Mouse (Mus musculus) adrenal gland, adult 8-10 months (tissue): Measurements from ENCODE around the gene Atxn2. TPM values are rescaled to one million over a fixed set of nuclear protein-coding genes. Genes with fewer than 3 reads are reported as not detected.
"Not testable (repeated sequence)": the region's sequence is repeated elsewhere in the genome, so short reads cannot be mapped to it uniquely, and the experiment has no call there.

Experiments
- DNase-seq: peaks from one replicate; pipeline ENCODE4 v3.0.0; 2022
- total RNA-seq, 4 experiments: library from RNA; stranded (reverse); gene quantifications; 2 replicates each; pipeline ENCODE4 v1.2.4; 2022

Atxn2 gene
- total RNA-seq, 4 experiments from 2014 or later, result 177 to 211 (median 197) TPM

DNA sequence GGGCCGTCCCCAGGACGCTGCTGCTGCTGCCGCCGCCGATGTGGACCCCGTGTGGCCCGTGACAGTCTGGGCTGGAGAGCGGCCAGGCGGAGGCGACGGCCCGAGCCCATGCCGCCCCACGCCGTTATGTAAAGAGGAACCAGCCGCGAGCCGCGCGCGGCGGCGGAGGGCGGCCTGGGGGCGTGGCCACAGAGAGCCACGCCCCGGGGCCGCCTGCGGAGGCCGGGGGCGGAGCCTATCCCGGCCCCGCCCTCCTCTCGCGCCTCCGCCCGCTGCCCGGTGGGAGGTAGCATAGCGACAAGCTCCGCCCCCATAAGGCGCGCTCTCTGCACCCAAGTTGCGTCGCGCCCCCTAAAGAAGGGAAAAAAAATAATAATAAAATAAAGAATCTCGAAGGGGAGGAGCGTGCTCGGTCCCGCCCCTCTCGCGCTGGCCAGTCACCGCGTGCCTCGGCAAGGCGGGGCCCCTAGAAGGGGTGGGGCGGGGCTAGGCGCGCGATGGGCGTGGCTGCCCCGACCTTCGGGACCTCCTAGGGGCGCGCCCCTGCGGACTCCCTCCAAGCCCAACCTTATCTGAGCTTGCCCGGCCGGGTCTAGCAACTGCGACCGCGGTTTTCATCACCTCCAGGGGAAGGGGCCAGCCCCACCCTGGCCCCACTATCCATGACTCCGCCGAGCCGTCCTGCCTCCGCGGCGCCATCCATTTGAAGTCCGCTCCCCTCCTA, 125.7 kb downstream of the Atxn2 start:
- DNase-seq, result peak; percentile 91

DNA sequence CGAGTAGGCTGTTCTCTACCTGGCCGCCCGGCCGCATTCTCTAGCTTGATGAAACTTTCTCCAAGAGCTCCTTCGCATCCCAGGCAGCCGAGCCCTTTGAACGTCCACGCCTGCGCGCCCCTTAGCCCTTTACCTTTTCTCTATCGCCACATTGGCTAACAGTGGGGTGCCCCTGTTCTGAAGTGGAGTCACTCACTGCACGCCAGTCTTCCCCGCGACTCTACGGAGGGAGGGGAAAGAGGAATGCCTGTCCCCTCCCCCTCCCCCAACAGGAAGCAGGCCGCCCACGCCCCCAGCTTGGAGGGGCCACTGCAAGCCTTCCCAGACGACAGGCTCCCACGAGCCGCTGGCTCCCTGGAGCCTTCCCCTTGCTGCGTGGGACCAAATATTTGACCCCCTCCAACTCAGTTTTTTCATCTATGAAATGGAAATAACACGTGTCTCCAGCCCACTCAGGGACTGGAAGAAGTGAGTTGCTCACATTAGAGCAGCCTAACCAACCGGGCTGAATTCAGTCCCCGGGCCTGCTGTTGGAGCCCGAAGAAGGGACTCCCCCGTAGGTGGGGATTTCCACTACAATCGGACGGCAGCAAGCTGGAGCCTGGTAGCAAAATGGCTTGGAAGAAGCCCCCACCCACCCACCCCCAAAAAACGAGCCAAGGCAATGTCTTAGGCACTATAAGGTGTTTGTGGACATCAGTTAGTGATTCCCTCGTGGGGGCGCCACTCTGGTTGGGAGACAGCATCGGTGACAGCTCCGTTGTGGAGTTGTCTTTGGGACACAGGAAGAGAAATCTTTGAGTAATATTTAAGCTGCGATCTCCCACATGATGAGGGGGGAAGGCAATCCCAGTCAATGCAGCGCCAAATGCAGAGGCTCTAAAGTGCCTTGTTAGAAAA, 126.6 kb downstream of the Atxn2 start, which contains the start of gene Sh2b3:
Sh2b3 (minus strand) TSS at position 206 of the 900 bp plus-strand sequence.
- DNase-seq, result no peak

DNA sequence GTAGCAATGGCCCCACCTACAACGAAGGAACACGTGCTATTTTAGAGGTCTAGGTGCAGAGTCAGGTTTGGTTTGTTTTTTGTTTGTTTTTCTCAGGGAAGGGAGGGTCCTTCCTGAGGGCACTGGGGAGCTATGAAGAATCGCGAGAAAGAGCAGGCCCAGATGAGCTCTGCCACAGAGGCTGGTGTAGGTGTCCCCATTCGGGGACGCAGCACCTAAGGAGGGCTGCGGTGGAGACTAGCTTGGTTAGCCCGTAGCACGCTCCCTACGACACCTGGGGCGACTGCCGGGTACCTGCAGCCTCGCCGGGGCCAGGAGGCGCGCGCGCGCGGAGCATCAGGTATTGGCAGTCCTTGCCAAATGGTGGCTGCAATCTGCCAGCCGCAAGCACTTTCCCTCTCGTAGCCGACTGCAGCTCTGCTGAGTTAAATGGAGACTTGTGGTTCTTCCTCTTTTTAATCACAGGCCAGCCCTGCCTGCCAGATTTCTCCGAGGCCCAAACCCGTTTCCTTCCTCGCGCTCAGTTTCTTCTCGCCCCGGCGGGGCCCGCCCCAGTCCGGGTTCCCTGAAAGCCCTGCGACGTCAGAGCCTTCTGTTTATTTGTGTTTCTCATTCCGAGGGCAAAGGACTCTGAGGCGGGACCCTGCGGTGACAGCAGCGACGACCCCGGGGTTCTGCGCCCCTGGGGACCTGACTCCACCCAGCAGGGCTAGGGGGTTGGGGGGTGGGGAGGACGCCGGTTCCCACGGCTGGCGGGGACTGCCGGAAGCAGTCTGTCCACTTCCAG, 127.4 kb downstream of the Atxn2 start:
- DNase-seq, result no peak

DNA sequence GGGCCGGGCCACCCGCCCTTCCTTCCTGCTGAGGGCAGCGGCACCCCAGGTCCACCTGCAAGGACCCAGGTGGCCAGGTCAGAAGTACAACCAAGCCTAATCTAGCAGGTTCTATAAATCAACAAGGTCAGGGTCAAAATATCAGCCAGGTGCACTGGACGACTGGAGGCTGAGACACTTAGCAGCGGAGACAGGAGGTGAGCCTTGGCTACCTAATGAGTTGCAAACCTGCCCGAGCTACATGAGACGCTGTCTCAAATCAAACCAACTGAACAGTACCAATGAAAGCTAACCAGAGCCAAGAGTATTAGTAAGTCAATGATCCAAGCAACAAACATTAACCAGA, 128.0 kb downstream of the Atxn2 start:
- DNase-seq, result no peak

DNA sequence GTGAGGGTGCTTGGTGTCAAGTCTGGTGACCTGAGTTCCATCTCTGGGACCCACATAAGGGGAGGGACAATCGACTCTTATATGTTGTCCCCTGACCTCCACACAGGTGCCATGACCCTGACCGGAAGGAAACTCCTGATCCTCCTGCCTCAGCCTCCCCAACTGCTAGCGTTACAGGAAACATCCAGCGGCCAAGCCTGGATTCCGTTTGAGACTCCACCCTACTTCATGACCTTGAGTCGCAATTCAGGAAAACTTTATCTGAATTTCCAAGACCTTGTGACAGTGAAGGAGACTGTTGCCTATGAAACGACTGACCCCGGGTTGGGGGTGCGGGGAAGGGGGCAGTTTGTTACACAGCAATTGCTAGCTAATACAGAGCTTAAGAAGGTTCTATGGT, 130.4 kb downstream of the Atxn2 start:
- no peak for DNase-seq

DNA sequence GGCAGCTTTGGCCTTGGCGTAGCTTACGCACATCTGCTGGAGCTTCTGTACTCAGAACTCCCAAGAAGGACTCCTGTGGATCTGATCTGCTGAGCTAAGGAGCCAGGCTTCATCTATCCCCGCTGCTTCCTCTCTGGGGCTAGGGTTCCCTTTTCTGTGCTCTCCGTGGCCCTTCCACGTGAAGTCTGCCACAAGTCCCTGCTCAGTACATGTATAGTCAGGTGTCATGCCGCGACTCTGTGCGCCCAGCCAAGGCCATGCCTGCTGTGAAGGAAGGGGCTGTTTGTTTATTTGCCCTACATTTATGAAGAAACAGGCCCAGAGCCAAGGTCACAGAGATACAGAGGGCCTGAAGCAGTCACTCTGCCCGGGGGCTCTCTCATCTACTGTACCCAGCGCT, 130.8 kb downstream of the Atxn2 start:
- DNase-seq, result no peak

DNA sequence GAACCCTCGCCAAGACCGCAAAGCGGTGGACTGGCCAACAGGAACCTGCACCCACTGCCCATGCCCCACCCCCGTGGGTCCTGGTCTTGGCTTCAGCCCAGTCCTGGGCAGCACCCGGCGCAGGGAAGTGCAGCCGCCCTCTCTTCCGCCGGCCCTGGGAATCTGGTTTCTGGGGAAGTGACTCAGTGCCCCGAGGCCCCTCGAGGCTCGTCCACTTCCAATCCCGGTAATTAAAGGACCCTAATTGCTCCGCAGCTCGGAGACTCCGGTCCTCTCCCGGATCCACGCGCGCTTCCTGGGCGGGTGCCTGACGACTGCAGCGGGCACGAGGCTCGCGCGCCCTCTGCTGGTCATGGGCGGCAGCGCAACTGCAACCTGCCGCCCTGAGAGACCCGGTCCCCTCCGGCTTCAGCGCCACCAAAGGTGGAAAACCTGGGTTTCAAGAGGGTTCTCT, 131.6 kb downstream of the Atxn2 start:
- peak; percentile 72 for DNase-seq

DNA sequence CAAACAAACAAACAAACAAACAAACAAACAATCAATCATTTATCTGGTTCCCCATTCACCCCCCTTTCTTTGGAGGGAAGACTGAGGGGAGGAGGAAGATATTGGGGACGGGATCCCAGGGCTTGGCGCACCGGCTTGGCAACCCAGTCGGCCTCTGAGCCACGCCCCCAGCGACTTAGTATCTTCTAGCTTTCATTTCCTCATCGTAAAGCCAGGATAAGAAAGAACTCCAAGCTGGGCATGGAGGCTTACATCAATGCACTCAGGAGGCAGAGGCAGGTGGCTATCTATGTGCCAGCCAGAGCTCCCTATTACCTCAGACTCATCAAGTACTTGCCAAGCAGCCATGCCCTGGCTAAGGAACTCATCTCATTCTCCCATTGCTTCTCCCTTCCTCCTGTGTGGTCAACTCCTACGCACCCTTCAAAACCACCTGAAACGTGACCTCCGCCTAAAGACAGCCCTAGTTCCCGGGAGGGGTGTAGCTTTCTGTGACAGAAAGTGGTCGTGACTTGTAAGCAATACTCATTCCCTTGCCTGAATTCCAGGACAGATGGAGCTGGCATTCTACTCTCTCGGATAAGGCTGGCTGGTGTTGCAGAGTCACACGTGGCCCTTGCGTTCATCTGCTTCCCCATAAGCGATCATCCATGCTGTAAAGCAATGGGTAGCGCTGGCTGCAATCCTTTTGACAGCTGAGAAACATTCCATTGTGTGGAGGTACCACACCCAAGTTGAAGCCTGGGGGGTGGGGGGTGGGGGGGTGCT, 132.2 kb downstream of the Atxn2 start:
- no peak for DNase-seq

DNA sequence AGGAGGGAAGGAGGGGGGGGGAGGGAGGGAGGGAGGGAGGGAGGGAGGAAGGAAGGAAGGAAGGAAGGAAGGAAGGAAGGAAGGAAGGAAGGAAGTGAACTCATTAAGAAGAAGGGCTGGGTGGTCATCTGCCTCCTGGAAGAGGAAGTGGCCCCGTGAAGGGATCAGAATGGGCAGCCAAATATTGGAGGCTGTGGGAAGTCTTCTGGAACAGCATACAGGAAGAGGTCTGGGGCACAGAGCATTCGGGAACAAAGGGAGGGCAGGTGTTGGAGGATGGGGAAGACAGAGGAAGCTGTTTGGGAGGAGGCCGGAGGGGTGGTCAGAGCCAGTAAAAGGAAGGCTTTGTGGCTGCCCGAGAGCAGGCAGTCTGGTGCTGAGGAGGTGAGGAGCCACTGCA, 134.2 kb downstream of the Atxn2 start:
- DNase-seq, result no peak

DNA sequence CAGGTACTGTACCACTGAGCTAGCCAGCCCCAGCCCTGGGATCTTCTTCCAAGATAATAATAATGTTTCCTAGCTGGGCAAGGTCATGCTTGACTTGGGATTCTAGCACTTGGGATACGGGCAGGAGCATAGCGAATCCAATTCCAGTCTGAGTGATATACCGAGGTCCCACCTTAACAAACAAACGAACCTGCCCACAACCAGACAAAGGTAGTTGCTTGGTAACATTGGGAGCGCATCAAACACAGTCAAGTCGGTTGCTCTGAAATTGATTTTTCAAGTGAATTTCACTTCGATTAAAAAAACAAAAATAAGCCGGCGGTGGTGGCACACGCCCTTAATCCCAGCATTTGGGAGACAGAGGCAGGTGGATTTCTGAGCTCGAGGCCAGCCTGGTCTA, 135.2 kb downstream of the Atxn2 start:
- no peak for DNase-seq

DNA sequence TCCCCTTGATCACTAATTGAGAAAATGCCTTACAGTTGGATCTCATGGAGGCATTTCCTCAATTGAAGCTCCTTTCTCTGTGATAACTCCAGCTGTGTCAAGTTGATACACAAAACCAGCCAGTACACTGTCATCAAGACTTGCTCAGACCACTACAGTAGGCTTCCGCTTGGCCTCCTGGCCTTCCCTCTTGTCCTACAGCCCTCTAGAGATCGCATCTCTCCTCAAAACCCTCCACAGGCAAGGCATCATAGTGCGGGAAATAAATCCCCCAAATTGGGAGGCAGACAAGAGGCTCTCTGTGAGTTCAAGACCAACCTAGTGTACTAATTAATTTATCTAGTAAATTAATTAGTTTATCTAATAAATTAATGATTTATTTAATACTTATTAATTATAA, 136.1 kb downstream of the Atxn2 start:
- not testable (repeated sequence) for DNase-seq

DNA sequence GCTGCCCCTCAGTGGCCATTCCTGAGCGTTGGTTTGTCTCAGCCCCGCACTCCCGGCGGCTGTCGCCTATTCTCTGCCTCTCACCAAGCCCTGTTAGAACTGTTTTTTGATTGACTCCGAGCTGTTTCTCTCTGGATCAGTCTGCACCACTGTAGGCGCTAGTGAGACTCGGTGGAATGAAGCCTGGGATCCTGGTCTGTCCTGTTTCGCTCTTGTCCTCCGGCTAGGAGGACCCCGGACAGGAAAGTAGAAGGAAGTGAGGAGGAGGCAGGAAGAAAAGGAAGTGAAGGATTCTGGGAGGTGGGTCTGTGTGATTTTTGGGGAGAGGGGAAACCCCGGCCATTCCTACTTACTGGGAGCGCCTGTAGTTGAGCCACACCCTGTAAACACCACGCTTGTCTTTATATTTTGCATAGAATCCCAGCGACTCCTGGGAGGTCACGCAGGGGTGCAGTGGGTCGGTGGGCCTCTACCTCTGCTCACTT, 136.9 kb downstream of the Atxn2 start:
- DNase-seq, result no peak

DNA sequence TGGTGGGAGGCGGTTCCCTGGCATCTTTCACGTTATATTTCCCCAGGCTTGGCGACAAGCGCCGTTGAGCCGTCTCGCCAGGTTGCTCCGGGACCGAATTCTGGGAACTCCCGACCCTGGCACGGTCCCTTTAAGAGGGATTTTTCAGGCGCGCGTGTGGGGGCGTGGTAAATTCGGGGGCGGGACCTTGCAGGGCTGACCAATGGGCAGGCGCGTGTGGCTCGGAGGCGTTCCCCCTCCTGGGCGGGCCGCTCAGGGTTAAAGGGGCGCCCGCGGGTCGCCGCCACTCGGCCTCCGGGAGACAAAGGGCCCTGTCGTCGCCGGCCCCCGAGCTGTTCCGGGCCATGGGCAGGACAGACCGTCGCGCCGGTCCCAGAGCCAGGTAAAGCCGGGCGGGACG, 137.6 kb downstream of the Atxn2 start, which contains the start of gene Pheta1:
Pheta1 (plus strand) TSS at position 242 of the 400 bp plus-strand sequence.
- peak; percentile 89 for DNase-seq

DNA sequence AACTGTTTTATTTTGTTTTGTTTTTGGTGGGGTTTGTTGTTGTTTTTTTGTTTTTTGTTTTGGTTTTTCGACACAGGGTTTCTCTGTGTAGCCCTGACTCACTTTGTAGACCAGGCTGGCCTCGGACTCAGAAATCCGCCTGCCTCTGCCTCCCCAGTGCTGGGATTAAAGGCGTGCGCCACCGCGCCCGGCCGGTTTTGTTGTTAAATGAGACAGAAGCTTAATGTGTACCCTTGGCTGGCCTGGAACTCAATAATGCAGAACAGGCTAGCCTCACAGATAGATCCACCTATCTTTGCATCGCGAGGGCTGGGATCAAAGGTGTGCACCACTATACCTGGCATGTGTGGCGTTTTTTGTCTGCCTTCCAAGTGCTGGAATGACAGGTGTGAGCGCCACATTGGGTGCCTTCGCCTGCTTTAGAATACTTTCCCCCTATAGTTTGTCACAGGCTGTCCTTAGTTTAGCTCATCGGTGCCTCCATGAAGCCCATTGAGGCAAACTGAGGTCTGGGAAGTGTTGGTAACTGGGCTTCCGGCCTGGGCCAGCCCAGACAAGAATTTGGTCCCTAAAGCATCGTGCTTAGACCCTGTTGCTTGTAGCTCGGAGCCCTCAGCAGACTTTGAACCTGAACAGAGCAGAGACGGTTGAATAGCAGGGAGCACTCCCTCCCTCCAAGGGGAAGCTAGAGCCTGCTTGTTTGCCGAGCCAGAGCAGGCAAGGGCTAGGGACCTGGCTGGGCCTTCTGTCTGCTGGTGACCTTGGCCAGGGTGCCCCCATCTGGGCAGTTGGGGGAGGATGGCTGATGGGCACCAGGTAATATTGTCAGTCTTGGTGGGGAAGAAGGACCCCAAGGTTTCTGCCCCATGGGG, 138.6 kb downstream of the Atxn2 start:
- no peak for DNase-seq

DNA sequence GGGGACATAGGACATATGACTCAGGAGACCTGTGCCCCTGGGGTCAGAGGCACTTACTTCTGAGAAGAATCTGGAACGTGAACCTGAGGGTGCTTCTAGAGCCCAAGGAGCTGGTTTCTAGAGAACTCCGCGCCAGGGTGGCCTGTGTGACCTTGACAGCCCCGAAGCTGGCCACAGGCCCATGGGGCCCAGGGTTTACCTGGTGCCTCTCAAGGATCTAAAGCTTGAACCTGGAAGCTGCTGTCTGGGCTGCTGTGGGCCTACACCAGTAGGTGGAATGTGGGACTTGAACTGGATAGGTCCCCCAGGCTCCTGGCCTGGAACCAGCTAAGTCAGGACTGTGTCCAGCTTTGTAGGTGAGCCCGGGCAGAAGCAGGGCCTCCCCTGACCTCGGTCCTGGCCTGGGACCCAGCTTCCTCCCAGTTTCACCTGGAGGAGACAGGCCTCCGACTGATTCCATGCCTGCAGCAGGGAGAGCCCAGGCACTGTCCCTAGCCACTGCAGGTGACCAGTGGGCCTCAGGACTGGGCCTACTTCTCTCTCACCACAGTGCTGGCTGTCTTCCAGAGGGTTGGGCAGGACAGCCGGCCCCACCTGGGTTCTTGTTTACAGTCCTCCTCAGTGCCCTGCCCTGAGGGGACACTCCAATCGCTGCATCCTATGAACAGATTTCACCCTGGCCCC, 142.4 kb downstream of the Atxn2 start:
- no peak for DNase-seq

DNA sequence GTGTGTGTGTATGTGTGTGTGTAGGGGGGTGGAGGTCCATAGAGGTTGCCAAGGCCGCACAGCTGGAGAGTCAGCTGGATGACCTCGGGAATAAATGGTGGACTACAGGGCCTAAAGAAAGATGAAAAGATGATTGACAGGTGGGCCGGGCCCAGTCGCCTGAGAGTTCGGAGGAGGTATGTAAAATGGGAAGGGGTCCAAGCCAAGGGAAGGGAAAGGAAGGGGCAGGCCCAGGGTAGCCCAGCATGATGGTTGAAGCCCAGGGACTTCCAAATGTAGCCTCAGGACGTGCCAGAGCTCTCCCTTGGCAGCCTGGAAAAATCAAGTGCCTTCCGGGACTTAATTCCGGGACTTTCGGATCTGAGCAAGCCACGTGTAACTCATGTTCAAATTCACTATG, 143.6 kb downstream of the Atxn2 start:
- DNase-seq, result no peak

DNA sequence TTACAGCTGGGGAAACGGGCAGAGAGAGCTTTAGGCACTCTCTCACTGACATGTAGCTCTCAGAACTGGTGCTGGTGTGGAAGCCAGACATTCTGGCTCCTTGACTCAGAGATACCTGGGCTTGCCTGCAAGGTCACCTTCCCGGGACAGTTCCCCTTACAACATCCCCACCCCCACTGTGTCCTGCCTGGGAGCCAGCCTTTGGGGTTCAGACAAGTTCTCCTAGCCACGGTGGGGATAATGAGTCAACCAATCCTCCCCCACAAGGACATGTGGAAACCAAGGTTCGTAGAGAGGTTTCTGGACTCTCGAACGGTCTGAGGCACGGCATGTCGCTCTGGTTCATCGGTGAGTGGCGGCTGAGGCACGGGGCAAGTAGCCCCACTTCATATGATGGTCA, 145.6 kb downstream of the Atxn2 start:
- no peak for DNase-seq

DNA sequence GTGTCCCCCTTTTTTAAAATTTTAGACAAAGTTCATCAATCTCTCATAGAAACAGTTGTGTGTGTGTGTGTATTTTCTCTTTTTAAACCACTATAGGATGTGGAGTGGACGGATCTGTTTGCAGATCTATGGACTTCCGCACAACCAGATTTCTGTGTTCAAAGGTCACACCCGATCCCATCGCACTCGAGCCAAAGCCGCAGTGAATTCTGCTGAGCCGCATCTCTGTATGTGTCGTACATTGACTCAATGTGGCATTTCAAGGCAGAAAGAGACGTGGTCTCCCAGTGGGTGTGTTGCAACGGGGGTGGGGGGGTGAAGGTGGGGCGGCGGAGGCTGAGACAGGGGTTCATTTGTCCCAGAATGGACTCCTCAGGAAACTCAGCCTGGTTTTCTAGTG, 147.3 kb downstream of the Atxn2 start:
- no peak for DNase-seq

DNA sequence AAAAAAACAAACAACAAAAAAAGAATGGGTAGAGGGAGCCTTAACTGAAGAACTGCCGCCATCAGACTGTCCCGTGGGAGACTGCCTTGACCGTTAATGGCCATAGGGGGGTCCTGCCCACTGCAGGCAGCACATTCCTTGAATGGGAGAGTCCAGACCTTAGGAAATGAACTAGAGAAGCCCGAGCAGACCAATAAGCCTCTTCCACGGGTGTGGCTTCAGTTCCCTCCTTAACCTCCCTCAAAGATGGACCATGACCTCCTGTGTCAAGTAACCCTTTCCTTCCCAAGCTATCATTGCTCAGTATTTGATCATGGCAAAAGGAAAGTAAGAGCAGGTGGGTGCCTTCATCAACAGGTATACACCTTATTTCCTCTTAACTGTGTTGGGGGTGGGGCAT, 150.8 kb downstream of the Atxn2 start:
- no peak for DNase-seq

DNA sequence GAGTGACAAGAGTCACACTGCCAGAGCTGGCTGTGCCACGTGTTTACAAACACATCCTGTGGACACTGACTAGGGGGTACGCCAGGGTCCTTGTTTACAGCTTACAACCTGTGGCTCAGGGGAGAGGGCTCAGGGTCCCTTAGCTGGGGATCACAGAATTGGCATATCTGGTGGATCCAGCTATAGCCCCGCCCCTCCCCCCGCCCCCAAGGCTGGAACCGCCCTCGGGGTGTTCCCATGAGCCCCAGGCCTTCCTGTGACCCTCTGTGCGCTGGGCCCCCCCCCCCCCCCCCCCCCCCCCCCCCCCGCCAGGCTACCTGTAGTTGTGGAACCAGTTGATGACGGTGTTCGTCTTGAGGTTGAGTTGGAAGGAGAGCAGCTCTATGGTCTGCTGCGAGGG, 153.2 kb downstream of the Atxn2 start:
- DNase-seq, result no peak
